Mouse (Mus musculus) MEL (cell line): ENCODE measurements around the gene Ryr3. TPM values are rescaled to one million over a fixed set of nuclear protein-coding genes. Genes with fewer than 3 reads are reported as not detected.

Experiments used
- DNase-seq: peaks from one replicate; pipeline ENCODE4 v3.0.0; 2011; ENCODE audit warnings: low read depth, low spot score
- H3K27ac ChIP-seq: 2 replicates; pipeline ENCODE4 v1.5.1; 2012; ENCODE audit warnings: low read depth, mild to moderate bottlenecking, control low read depth, low read length, moderate library complexity; ENCODE audit not compliant: control insufficient read depth
- H3K27me3 ChIP-seq, 2 experiments: fragments of 150-350 bp in 1 of 2; sonication (generic) in 1 of 2; 2 replicates each; pipeline ENCODE4 v1.6.1; 2012; ENCODE audit warnings: low read length in 2 of 2, mild to moderate bottlenecking in 2 of 2, improper control_type of control experiment in 1 of 2, moderate library complexity in 1 of 2; ENCODE audit not compliant: insufficient read depth in 2 of 2, control insufficient read depth in 1 of 2
- H3K36me3 ChIP-seq, 2 experiments: 2 replicates each; pipeline ENCODE4 v1.6.1; 2012 to 2014; ENCODE audit warnings: low read length in 2 of 2, improper control_type of control experiment in 1 of 2, inconsistent platforms in 1 of 2, mild to moderate bottlenecking in 1 of 2; ENCODE audit not compliant: insufficient read depth in 2 of 2, control insufficient read depth in 1 of 2
- H3K4me1 ChIP-seq, 2 experiments: fragments of 150-350 bp in 1 of 2; sonication (generic) in 1 of 2; 2 replicates each; pipeline ENCODE4 v1.6.1; 2012; ENCODE audit warnings: low read length in 2 of 2, improper control_type of control experiment in 1 of 2, mild to moderate bottlenecking in 1 of 2; ENCODE audit not compliant: insufficient read depth in 2 of 2, control insufficient read depth in 1 of 2
- H3K4me3 ChIP-seq, 2 experiments: fragments of 150-350 bp in 1 of 2; sonication (generic) in 1 of 2; 2 replicates each; pipeline ENCODE4 v1.5.1; 2012; ENCODE audit warnings: low read depth in 2 of 2, low read length in 2 of 2, mild to moderate bottlenecking in 2 of 2, moderate library complexity in 2 of 2, control low read depth in 1 of 2, improper control_type of control experiment in 1 of 2; ENCODE audit not compliant: control insufficient read depth in 1 of 2, insufficient read depth in 1 of 2
- H3K79me2 ChIP-seq: 2 replicates; pipeline ENCODE4 v1.6.1; 2012; ENCODE audit warnings: mild to moderate bottlenecking, low read length, moderate library complexity; ENCODE audit not compliant: control insufficient read depth, poor library complexity, insufficient read depth
- H3K9ac ChIP-seq: 2 replicates; pipeline ENCODE4 v1.6.1; 2012; ENCODE audit warnings: low read depth, mild to moderate bottlenecking, control low read depth, low read length, moderate library complexity; ENCODE audit not compliant: control insufficient read depth, poor library complexity, severe bottlenecking
- H3K9me3 ChIP-seq: fragments of 150-350 bp; sonication (generic); replicated peaks from 2 replicates; pipeline ENCODE4 v1.6.1; 2012; ENCODE audit warnings: mild to moderate bottlenecking, low read length, improper control_type of control experiment, moderate library complexity; ENCODE audit not compliant: insufficient read depth
- ELF1 ChIP-seq: IDR thresholded peaks from 2 replicates; pipeline ENCODE4 v1.6.1; 2014; ENCODE audit warnings: low read depth, mild to moderate bottlenecking, inconsistent platforms, low read length, improper control_type of control experiment, moderate library complexity
- EP300 ChIP-seq, 2 experiments: IDR thresholded peaks; 2 replicates each; pipeline ENCODE4 v1.6.1; 2011; ENCODE audit warnings: improper control_type of control experiment in 2 of 2, low read length in 2 of 2, low read depth in 1 of 2, mild to moderate bottlenecking in 1 of 2
- ETS1 ChIP-seq: IDR thresholded peaks from 2 replicates; pipeline ENCODE4 v1.6.1; 2012; ENCODE audit warnings: low read depth, mild to moderate bottlenecking, inconsistent platforms, low read length, improper control_type of control experiment, moderate library complexity
- GATA1 ChIP-seq: IDR thresholded peaks from 2 replicates; pipeline ENCODE4 v1.6.1; 2011; ENCODE audit warnings: low read depth, low read length, improper control_type of control experiment
- JUND ChIP-seq: IDR thresholded peaks from 2 replicates; pipeline ENCODE4 v1.6.1; 2011; ENCODE audit warnings: low read depth, mild to moderate bottlenecking, improper control_type of control experiment, low read length
- MEF2A ChIP-seq: IDR thresholded peaks from 2 replicates; pipeline ENCODE4 v1.6.1; 2014; ENCODE audit warnings: low read depth, mild to moderate bottlenecking, inconsistent platforms, low read length, improper control_type of control experiment; ENCODE audit not compliant: poor library complexity, insufficient replicate concordance, severe bottlenecking; ENCODE audit errors: extremely low read depth
- MYC ChIP-seq: IDR thresholded peaks from 2 replicates; pipeline ENCODE4 v1.6.1; 2011; ENCODE audit warnings: low read depth, mild to moderate bottlenecking, low read length, improper control_type of control experiment, moderate library complexity
- NELFE ChIP-seq: IDR thresholded peaks from 2 replicates; pipeline ENCODE4 v1.6.1; 2011; ENCODE audit warnings: low read depth, low read length, improper control_type of control experiment
- RAD21 ChIP-seq: IDR thresholded peaks from 2 replicates; pipeline ENCODE4 v1.6.1; 2011; ENCODE audit warnings: mild to moderate bottlenecking, low read depth, low read length, improper control_type of control experiment
- SIN3A ChIP-seq: IDR thresholded peaks from 2 replicates; pipeline ENCODE4 v1.6.1; 2012; ENCODE audit warnings: low read length, improper control_type of control experiment, inconsistent platforms
- SMC3 ChIP-seq: IDR thresholded peaks from 2 replicates; pipeline ENCODE4 v1.6.1; 2011; ENCODE audit warnings: low read depth, low read length, improper control_type of control experiment
- TAL1 ChIP-seq: IDR thresholded peaks from 2 replicates; pipeline ENCODE4 v1.6.1; 2012; ENCODE audit warnings: mild to moderate bottlenecking, inconsistent platforms, low read length, moderate library complexity, mixed read lengths
- TBP ChIP-seq: IDR thresholded peaks from 2 replicates; pipeline ENCODE4 v1.8.0; 2011; ENCODE audit warnings: low read depth, low read length, improper control_type of control experiment
- TCF12 ChIP-seq: IDR thresholded peaks from 2 replicates; pipeline ENCODE4 v1.6.1; 2014; ENCODE audit warnings: low read depth, mild to moderate bottlenecking, inconsistent platforms, low read length, improper control_type of control experiment, moderate library complexity
- ZC3H11A ChIP-seq: IDR thresholded peaks from 2 replicates; pipeline ENCODE4 v1.6.1; 2012; ENCODE audit warnings: low read depth, mild to moderate bottlenecking, inconsistent platforms, low read length, improper control_type of control experiment
- polyA plus RNA-seq, 2 experiments: library from polyadenylated mRNA; stranded (reverse) in 1 of 2; unstranded in 1 of 2; fragments of >175 nt in 1 of 2; fragments of >200 nt in 1 of 2; gene quantifications; 2 replicates each; pipeline versions ENCODE4 v1.2.1 to v1.2.4; 2012; ENCODE audit warnings: low replicate concordance in 2 of 2, low read depth in 1 of 2; ENCODE audit not compliant: insufficient read length in 2 of 2, insufficient read depth in 1 of 2, missing spikeins in 1 of 2
- total RNA-seq: library from RNA; depleted of rRNA; stranded (reverse); fragments of 300-350 nt; gene quantifications from 2 replicates; pipeline ENCODE4 v1.2.3, GENCODE M21; 2012

The Ryr3 gene
- total and polyA plus RNA-seq, 3 experiments = 0.04 TPM; not detected in 2

- H3K4me1 ChIP-seq = peaks cover 15 to 29% of the 10 kb centered on the region in 2 experiments
- no peaks in the 10 kb centered on the region for H3K27me3 ChIP-seq
- H3K79me2 ChIP-seq = no peaks in the 10 kb centered on the region
- H3K9me3 ChIP-seq = no peaks in the 10 kb centered on the region
- H3K36me3 ChIP-seq = peaks cover 0 to 17% of the 10 kb centered on the region in 2 experiments; a peak in 2 of 4 replicates
- TF ChIP-seq TBP (no peak), JUND (peak; percentile 41; the same call in 1 of the 2 replicates), ZC3H11A (no peak)
- H3K27ac ChIP-seq = peak overlapping the region; percentile 34
- 0 out of 4 replicates have a peak overlapping the region, but pooled peaks of 1 of the 2 experiments have one; percentile 9 for H3K4me3 ChIP-seq
- peak overlapping the region; percentile 35; the same call in 1 of the 2 replicates for H3K9ac ChIP-seq
- peak; percentile 28 for DNase-seq
These were observed 539.6 kb downstream of the Ryr3 start for GRCm38 (mm10) chr2:112677246-112677645.

- DNase-seq = peak; percentile 93
- H3K9ac ChIP-seq = peak overlapping the region; percentile 35; the same call in 1 of the 2 replicates
- H3K9me3 ChIP-seq = no peaks in the 10 kb centered on the region
- TF ChIP-seq NELFE (no peak), TAL1 (peak; percentile 80), SMC3 (no peak), ETS1 (peak; percentile 89), TBP (peak; percentile 67; the same call in 1 of the 2 replicates), GATA1 (peak; percentile 84), MYC (0 out of 2 replicates have a peak, but pooled peaks have one; percentile 33), RAD21 (no peak), EP300 (IDR thresholded peaks at IDR 0.05; ENCODE audit: low read depth in 1 of 2, low read length in 2 of 2) (peak; percentile 89 to 93), MEF2A (no peak), ELF1 (peak; percentile 66), SIN3A (peak; percentile 59), TCF12 (peak; percentile 94)
- peaks cover 0 to 14% of the 10 kb centered on the region in 2 experiments; a peak in 2 of 4 replicates for H3K36me3 ChIP-seq
- peaks cover 15 to 26% of the 10 kb centered on the region in 2 experiments for H3K4me1 ChIP-seq
- H3K4me3 ChIP-seq = 0 out of 4 replicates have a peak overlapping the region, but pooled peaks of 1 of the 2 experiments have one; percentile 9
- no peaks in the 10 kb centered on the region for H3K27me3 ChIP-seq
- peak overlapping the region; percentile 78 for H3K27ac ChIP-seq
- H3K79me2 ChIP-seq = no peaks in the 10 kb centered on the region
These were observed 540.2 kb downstream of the Ryr3 start for GRCm38 (mm10) chr2:112676721-112677120.
